Mouse (Mus musculus) liver, postnatal 0 days (tissue): ENCODE results near the gene Igfbp2.

Experiments used
- CTCF ChIP-seq: sonication (generic); IDR thresholded peaks from 2 replicates; pipeline ENCODE4 v1.5.1; 2016; ENCODE audit warnings: antibody characterized with exemption, low read depth
- EP300 ChIP-seq: IDR thresholded peaks from 2 replicates; pipeline ENCODE4 v1.6.1; 2016; ENCODE audit warnings: antibody characterized with exemption, low read depth, mild to moderate bottlenecking

GRCm38 (mm10) chr1:72827411-72828315 is 3.4 kb downstream of the Igfbp2 start:
- no peak for TF ChIP-seq CTCF
- TF ChIP-seq EP300 = no peak
